Mouse (Mus musculus) embryonic facial prominence, embryonic 13.5 days (tissue): ENCODE results near the gene Ddhd1. TPM values are rescaled to one million over a fixed set of nuclear protein-coding genes. Genes with fewer than 3 reads are reported as not detected.
A peak's percentile ranks its signal among the peaks of the same experiment; 100 is the strongest.

Experiments used
- ATAC-seq: fragments of 200-750 bp; cut with Nextera tagmentation; 2 replicates; pipeline ENCODE4 v1.8.0; 2017; ENCODE audit warnings: low read depth; ENCODE audit not compliant: insufficient number of reproducible peaks, insufficient read depth, low FRiP score, low TSS enrichment
- H3K27ac ChIP-seq: fragments of 300-500 bp; sonication (generic); 2 replicates; pipeline ENCODE4 v1.5.1; 2015; ENCODE audit warnings: moderate library complexity, mild to moderate bottlenecking, inconsistent platforms
- H3K27me3 ChIP-seq: fragments of 300-500 bp; sonication (generic); 2 replicates; pipeline ENCODE4 v1.6.1; 2015; ENCODE audit warnings: mild to moderate bottlenecking, inconsistent platforms
- H3K36me3 ChIP-seq: fragments of 300-500 bp; sonication (generic); 2 replicates; pipeline ENCODE4 v1.6.1; 2015; ENCODE audit warnings: mild to moderate bottlenecking, inconsistent platforms
- H3K4me1 ChIP-seq: fragments of 300-500 bp; sonication (generic); 2 replicates; pipeline ENCODE4 v1.6.1; 2015; ENCODE audit warnings: inconsistent platforms
- H3K4me2 ChIP-seq: fragments of 300-500 bp; sonication (generic); 2 replicates; pipeline ENCODE4 v1.6.1; 2015; ENCODE audit warnings: moderate library complexity, mild to moderate bottlenecking, inconsistent platforms
- H3K4me3 ChIP-seq: fragments of 300-500 bp; sonication (generic); 2 replicates; pipeline ENCODE4 v1.5.1; 2015; ENCODE audit warnings: mild to moderate bottlenecking, inconsistent platforms
- H3K9ac ChIP-seq: fragments of 300-500 bp; sonication (generic); 2 replicates; pipeline ENCODE4 v1.6.1; 2015; ENCODE audit warnings: mild to moderate bottlenecking, inconsistent platforms
- H3K9me3 ChIP-seq: fragments of 300-500 bp; sonication (generic); 2 replicates; pipeline ENCODE4 v1.6.1; 2016; ENCODE audit warnings: inconsistent platforms
- WGBS: fragments of 180-500 bp; shearing (Covaris S2); methylation state at CpG from one replicate; pipeline ENCODE4 v1.1.7; 2015; ENCODE audit warnings: mixed read lengths; 5-methylcytosine and 5-hydroxymethylcytosine counted together
- polyA plus RNA-seq: library from polyadenylated mRNA; unstranded; fragments of >200 nt; fragmentation: Nextera tagmentation; extraction: Ambion mirVana; gene quantifications from 2 replicates; pipeline ENCODE4 v1.2.1, GENCODE M21; 2015

Gene Ddhd1
- polyA plus RNA-seq, 1 experiment from 2014 or later, result 6.8 TPM

DNA sequence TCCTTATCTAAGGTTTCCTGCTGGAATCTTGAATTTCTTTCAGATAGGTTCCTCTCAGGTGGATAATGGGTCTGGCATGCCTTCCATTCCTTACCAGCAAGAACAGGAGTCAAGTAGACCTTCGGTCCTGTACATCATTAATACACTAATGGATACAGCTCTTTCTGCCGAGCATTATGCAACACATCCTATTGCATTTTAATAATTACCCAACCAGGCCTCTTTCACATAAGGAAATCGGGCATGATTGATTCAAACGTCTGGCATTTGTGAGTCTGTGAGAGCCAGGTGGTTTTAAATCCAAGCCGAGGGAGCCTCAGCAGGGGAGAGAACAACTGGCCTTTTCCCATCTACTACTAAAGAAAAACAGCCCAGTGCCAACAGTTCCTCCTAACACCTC is 3.6 kb upstream of the Ddhd1 start:
- H3K27ac ChIP-seq, result no peak overlapping the region
- H3K4me1 ChIP-seq, result peaks cover 9% of the 10 kb centered on the region
- ATAC-seq, result no peak
- H3K27me3 ChIP-seq, result no peaks in the 10 kb centered on the region
- 53% methylated on average over 5 of the region's 5 CpGs for WGBS
- no peak overlapping the region for H3K4me2 ChIP-seq
- H3K36me3 ChIP-seq, result no peaks in the 10 kb centered on the region
- no peak overlapping the region for H3K9ac ChIP-seq
- H3K4me3 ChIP-seq, result no peak overlapping the region
- no peaks in the 10 kb centered on the region for H3K9me3 ChIP-seq

DNA sequence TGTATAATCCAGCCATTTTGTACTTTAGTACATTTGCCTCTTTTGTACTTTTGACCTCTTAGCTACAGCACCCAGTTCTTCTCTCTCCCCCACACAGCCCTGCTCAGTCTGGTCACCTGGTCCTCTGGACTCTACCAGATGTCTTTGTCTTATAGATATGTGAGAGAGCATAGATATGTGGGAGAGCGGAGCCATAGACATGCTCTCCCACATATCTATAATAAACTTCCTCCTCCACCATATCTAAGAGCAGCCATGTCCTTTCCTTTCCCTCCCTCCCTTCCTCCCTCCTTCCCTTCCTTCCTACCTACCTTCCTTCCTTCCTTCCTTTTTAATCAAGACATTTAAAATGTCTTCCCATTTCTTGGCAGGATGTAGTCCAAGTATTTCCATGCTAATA is 2.4 kb upstream of the Ddhd1 start:
- H3K4me1 ChIP-seq, result peaks cover 19% of the 10 kb centered on the region
- H3K9ac ChIP-seq, result no peak overlapping the region
- no peak overlapping the region for H3K4me2 ChIP-seq
- H3K36me3 ChIP-seq, result no peaks in the 10 kb centered on the region
- no peak for ATAC-seq
- no peak overlapping the region for H3K4me3 ChIP-seq
- H3K27ac ChIP-seq, result no peak overlapping the region
- 96% methylated on average over 1 of the region's 1 CpGs for WGBS
- no peaks in the 10 kb centered on the region for H3K9me3 ChIP-seq
- H3K27me3 ChIP-seq, result no peaks in the 10 kb centered on the region

GRCm38 (mm10) chr14:45656831-45657640 is 907 bp downstream of the Ddhd1 start:
- Histone ChIP-seq H3K9ac (peak overlapping the region; percentile 84), H3K27ac (peak overlapping the region; percentile 90), H3K36me3 (no peaks in the 10 kb centered on the region), H3K27me3 (no peaks in the 10 kb centered on the region), H3K4me3 (peak overlapping the region; percentile 83), H3K4me1 (peaks cover 26% of the 10 kb centered on the region), H3K4me2 (peak overlapping the region; percentile 99), H3K9me3 (no peaks in the 10 kb centered on the region)
- under 1% methylated on average over 65 of the region's 69 CpGs for WGBS
- peak; percentile 39 for ATAC-seq

- no peak overlapping the region for H3K27ac ChIP-seq
- H3K9me3 ChIP-seq, result no peaks in the 10 kb centered on the region
- H3K4me1 ChIP-seq, result peaks cover 26% of the 10 kb centered on the region
- no peaks in the 10 kb centered on the region for H3K27me3 ChIP-seq
- no peak for ATAC-seq
- 78% methylated on average over 13 of the region's 13 CpGs for WGBS
- no peak overlapping the region; the same call in 1 of the 2 replicates for H3K9ac ChIP-seq
- no peak overlapping the region for H3K4me2 ChIP-seq
- H3K36me3 ChIP-seq, result no peaks in the 10 kb centered on the region
- H3K4me3 ChIP-seq, result no peak overlapping the region
These were observed 3.0 kb downstream of the Ddhd1 start for GRCm38 (mm10) chr14:45654876-45655416.

- no peak overlapping the region for H3K4me2 ChIP-seq
- peaks cover 28% of the 10 kb centered on the region for H3K4me1 ChIP-seq
- H3K4me3 ChIP-seq, result no peak overlapping the region
- WGBS, result 79% methylated on average over 2 of the region's 2 CpGs
- H3K36me3 ChIP-seq, result no peaks in the 10 kb centered on the region
- H3K9ac ChIP-seq, result no peak overlapping the region
- no peak overlapping the region for H3K27ac ChIP-seq
- no peak for ATAC-seq
- no peaks in the 10 kb centered on the region for H3K9me3 ChIP-seq
- H3K27me3 ChIP-seq, result no peaks in the 10 kb centered on the region
These were observed 4.2 kb downstream of the Ddhd1 start for GRCm38 (mm10) chr14:45653756-45654155.

DNA sequence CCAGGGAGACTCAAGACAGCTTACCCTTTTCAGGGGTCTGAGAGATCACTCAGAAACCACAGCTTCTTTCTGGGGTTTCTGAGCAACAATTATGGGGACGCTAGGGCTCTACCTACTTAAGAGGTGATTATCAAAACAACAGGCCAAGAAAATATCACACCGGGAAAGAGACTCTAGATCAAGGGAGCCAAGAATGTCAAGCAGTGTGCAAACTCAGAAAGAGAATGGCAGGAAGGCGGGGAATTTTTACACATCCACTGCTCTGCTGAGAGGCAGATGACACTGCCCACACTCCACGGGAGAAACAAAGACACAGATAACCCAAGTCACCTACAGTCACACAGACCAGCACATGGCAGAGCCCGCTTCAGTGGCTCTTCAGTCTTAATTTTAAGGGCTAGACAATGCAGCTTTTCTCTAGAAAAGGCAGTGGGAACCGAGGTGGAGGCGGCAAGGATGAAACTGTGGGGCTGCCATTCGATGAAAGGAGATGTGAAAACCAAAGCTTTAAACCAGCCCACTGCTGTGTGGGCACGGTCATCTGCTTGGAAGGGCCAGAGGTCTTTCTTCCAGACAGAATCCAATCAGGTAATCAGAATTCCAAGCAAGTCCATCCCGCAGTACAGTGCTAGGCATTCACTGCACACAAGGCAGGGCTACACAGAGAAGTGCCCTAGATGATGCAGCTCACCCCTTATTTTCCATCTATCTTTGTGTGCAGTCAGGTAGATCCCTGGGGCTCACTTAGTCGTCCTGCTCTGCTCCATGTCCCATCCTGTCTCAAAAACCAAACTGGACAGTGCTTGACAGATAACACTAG is 8.7 kb downstream of the Ddhd1 start:
- ATAC-seq, result no peak
- Histone ChIP-seq H3K4me2 (no peak overlapping the region), H3K9me3 (no peaks in the 10 kb centered on the region), H3K9ac (no peak overlapping the region), H3K27me3 (no peaks in the 10 kb centered on the region), H3K36me3 (no peaks in the 10 kb centered on the region), H3K4me1 (peaks cover 15% of the 10 kb centered on the region), H3K4me3 (no peak overlapping the region), H3K27ac (no peak overlapping the region)
- 59% methylated on average over 11 of the region's 11 CpGs for WGBS

GRCm38 (mm10) chr14:45648144-45648543 is 9.8 kb downstream of the Ddhd1 start:
- Histone ChIP-seq H3K4me2 (no peak overlapping the region), H3K36me3 (no peaks in the 10 kb centered on the region), H3K27ac (no peak overlapping the region), H3K4me3 (no peak overlapping the region), H3K9me3 (no peaks in the 10 kb centered on the region), H3K4me1 (peaks cover 17% of the 10 kb centered on the region), H3K27me3 (no peaks in the 10 kb centered on the region), H3K9ac (no peak overlapping the region)
- 81% methylated on average over 3 of the region's 3 CpGs for WGBS
- no peak for ATAC-seq

GRCm38 (mm10) chr14:45647632-45648031 is 10.3 kb downstream of the Ddhd1 start:
- ATAC-seq, result no peak
- 87% methylated on average over 11 of the region's 11 CpGs for WGBS
- H3K9me3 ChIP-seq, result no peaks in the 10 kb centered on the region

GRCm38 (mm10) chr14:45647175-45647574 is 10.8 kb downstream of the Ddhd1 start:
- no peaks in the 10 kb centered on the region for H3K9me3 ChIP-seq
- 83% methylated on average over 7 of the region's 7 CpGs for WGBS
- H3K9ac ChIP-seq, result no peak overlapping the region
- H3K27me3 ChIP-seq, result no peaks in the 10 kb centered on the region
- no peak overlapping the region for H3K27ac ChIP-seq
- ATAC-seq, result no peak
- no peak overlapping the region for H3K4me3 ChIP-seq
- no peak overlapping the region for H3K4me2 ChIP-seq
- no peaks in the 10 kb centered on the region for H3K36me3 ChIP-seq
- peaks cover 14% of the 10 kb centered on the region for H3K4me1 ChIP-seq

More at GRCm38 (mm10) chr14:45647632-45648031, 10.3 kb downstream of the Ddhd1 start:
- no peak overlapping the region for H3K4me3 ChIP-seq
- H3K4me1 ChIP-seq, result peaks cover 17% of the 10 kb centered on the region
- no peak overlapping the region for H3K27ac ChIP-seq
- H3K36me3 ChIP-seq, result no peaks in the 10 kb centered on the region
- no peak overlapping the region for H3K4me2 ChIP-seq
- no peak overlapping the region for H3K9ac ChIP-seq
- H3K27me3 ChIP-seq, result no peaks in the 10 kb centered on the region

DNA sequence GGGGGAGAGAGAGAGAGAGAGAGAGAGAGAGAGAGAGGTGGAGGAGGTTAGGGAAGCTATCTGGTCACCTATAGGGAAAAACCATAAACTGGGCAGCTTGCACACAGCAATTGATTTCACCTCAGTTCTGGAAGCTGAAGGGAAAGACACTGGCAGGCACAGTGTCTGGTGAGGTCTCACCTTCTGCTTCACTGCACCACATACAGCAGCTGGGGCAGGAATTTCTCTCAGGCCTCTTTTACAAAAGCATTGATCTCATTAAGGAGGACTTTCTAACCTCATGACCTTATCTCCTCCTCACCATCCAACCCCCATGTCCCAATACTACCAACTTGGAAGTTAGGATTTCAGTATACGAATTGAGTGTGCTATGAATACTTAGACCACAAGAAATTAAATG is 13.2 kb downstream of the Ddhd1 start:
- 54% methylated on average over 1 of the region's 1 CpGs for WGBS
- no peak overlapping the region for H3K27ac ChIP-seq
- H3K9me3 ChIP-seq, result no peaks in the 10 kb centered on the region
- no peaks in the 10 kb centered on the region for H3K27me3 ChIP-seq
- no peaks in the 10 kb centered on the region for H3K36me3 ChIP-seq
- no peak overlapping the region for H3K9ac ChIP-seq
- no peak for ATAC-seq
- H3K4me3 ChIP-seq, result no peak overlapping the region
- H3K4me2 ChIP-seq, result no peak overlapping the region
- H3K4me1 ChIP-seq, result peaks cover 14% of the 10 kb centered on the region

- Histone ChIP-seq H3K9ac (no peak overlapping the region), H3K4me2 (no peak overlapping the region), H3K27ac (no peak overlapping the region), H3K27me3 (no peaks in the 10 kb centered on the region), H3K9me3 (no peaks in the 10 kb centered on the region), H3K36me3 (no peaks in the 10 kb centered on the region), H3K4me1 (peaks cover 14% of the 10 kb centered on the region), H3K4me3 (no peak overlapping the region)
- no peak for ATAC-seq
- 62% methylated on average over 7 of the region's 7 CpGs for WGBS
These were observed 13.7 kb downstream of the Ddhd1 start for GRCm38 (mm10) chr14:45644202-45644601.
